Mouse (Mus musculus) mesoderm, embryonic 11.5 days (tissue): ENCODE results near the gene Keg1.

Source experiments
- DNase-seq: peaks from one replicate; pipeline ENCODE4 v3.0.0-alpha.2; 2012; ENCODE audit warnings: low read depth, low spot score

Gene Keg1

GRCm38 (mm10) chr19:12762212-12763130 is 66.9 kb downstream of the Keg1 start:
- DNase-seq: no peak

DNA sequence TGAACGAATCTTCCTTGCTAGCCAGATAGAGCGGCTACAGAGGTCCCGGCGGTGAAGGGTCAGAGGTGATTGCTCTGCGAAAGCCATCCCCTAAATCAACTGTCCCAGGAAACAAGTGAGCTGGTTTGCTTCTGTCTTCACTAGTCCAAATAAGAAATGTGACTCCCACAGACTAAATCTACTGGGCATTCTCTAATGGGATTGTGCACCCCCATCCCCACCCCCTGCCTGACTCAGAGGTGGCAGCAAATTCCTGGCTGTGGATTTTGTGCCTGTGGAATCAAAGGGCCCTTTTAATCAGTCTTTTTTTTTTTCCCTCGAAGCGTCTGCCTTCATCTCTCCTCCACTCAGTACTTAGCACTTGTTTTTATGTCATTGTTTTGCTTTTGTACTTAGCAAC is 69.7 kb downstream of the Keg1 start, which contains the start of gene Cntf:
TSS of gene Cntf (minus strand) at position 325 of the 400 bp plus-strand sequence.
- peak; percentile 32 for DNase-seq
